Mouse (Mus musculus) adrenal gland, adult (tissue): Measurements from ENCODE around the gene Pdgfra.
A peak's percentile ranks its signal among the peaks of the same experiment; 100 is the strongest.

Source experiments
- DNase-seq, 2 experiments: peaks; one replicate each; pipeline ENCODE4 v3.0.0; 2022 to 2023; ENCODE audit warnings: low spot score in 1 of 2; ENCODE audit not compliant: inconsistent age in 2 of 2

Gene Pdgfra

GRCm38 (mm10) chr5:75152021-75152425 is at the start of gene Pdgfra:
TSS of gene Pdgfra (plus strand) at chr5:75152292.
- DNase-seq: peak in 1 of 2 experiments; percentile 49

- DNase-seq: no peak
These were observed 45.6 kb upstream of the Pdgfra start for GRCm38 (mm10) chr5:75106511-75106910.

- DNase-seq: no peak
These were observed 42.7 kb upstream of the Pdgfra start for GRCm38 (mm10) chr5:75109368-75109767.

GRCm38 (mm10) chr5:75111781-75112180 is 40.3 kb upstream of the Pdgfra start:
- DNase-seq: no peak

GRCm38 (mm10) chr5:75118840-75119239 is 33.3 kb upstream of the Pdgfra start:
- peak; percentile 12 to 50 for DNase-seq

- no peak for DNase-seq
These were observed 30.4 kb upstream of the Pdgfra start for GRCm38 (mm10) chr5:75121646-75122045.

GRCm38 (mm10) chr5:75134681-75135080 is 17.4 kb upstream of the Pdgfra start:
- DNase-seq: no peak

GRCm38 (mm10) chr5:75143092-75143491 is 9.0 kb upstream of the Pdgfra start:
- peak; percentile 60 to 91 for DNase-seq

- DNase-seq: no peak
These were observed 8.3 kb upstream of the Pdgfra start for GRCm38 (mm10) chr5:75143767-75144166.

GRCm38 (mm10) chr5:75145341-75145740 is 6.8 kb upstream of the Pdgfra start:
- DNase-seq: no peak

GRCm38 (mm10) chr5:75146469-75146868 is 5.6 kb upstream of the Pdgfra start:
- no peak for DNase-seq

GRCm38 (mm10) chr5:75148343-75149127 is 3.6 kb upstream of the Pdgfra start:
- peak in 1 of 2 experiments; percentile 43 for DNase-seq

GRCm38 (mm10) chr5:75149380-75149779 is 2.7 kb upstream of the Pdgfra start:
- DNase-seq: no peak

- peak in 1 of 2 experiments; percentile 51 for DNase-seq
These were observed 2.2 kb upstream of the Pdgfra start for GRCm38 (mm10) chr5:75149880-75150279.

GRCm38 (mm10) chr5:75150341-75150981 is 1.6 kb upstream of the Pdgfra start:
- DNase-seq: no peak

- peak; percentile 56 to 79 for DNase-seq
These were observed 769 bp upstream of the Pdgfra start for GRCm38 (mm10) chr5:75151146-75151900.

- DNase-seq: peak; percentile 22 to 67
These were observed 916 bp downstream of the Pdgfra start for GRCm38 (mm10) chr5:75152791-75153625.

- no peak for DNase-seq
These were observed 1.5 kb downstream of the Pdgfra start for GRCm38 (mm10) chr5:75153626-75153960.

- DNase-seq: peak; percentile 35 to 88
These were observed 2.0 kb downstream of the Pdgfra start for GRCm38 (mm10) chr5:75153961-75154620.

GRCm38 (mm10) chr5:75154621-75155235 is 2.6 kb downstream of the Pdgfra start:
- DNase-seq: peak; percentile 34 to 67
